Mouse (Mus musculus) testis, postnatal 10 days (tissue): ENCODE measurements at regions not wholly inside any gene's neighbourhood (a gene's known extent, or its start where the extent isn't known, plus 50 kb on each side); places are given as distances from the start of the nearest gene placed in this dataset.

Experiments
- DNase-seq: peaks from one replicate; pipeline ENCODE4 v3.0.0; 2021; ENCODE audit warnings: low spot score

GRCm38 (mm10) chr14:48942882-48943281, 123.0 kb upstream of the Ap5m1 start:
- no peak for DNase-seq

GRCm38 (mm10) chr14:48930886-48931285, 135.0 kb upstream of the Ap5m1 start:
- DNase-seq: no peak

GRCm38 (mm10) chr14:48925870-48926269, 140.0 kb upstream of the Ap5m1 start:
- DNase-seq: no peak

GRCm38 (mm10) chr14:48909420-48909819, 156.5 kb upstream of the Ap5m1 start:
- no peak for DNase-seq

- no peak for DNase-seq
Measured at GRCm38 (mm10) chr14:48907991-48908698, 157.8 kb upstream of the Ap5m1 start.

- no peak for DNase-seq
Measured at GRCm38 (mm10) chr14:48907403-48907973, 158.4 kb upstream of the Ap5m1 start.

- no peak for DNase-seq
Measured at GRCm38 (mm10) chr14:48906956-48907355, 158.9 kb upstream of the Ap5m1 start.

GRCm38 (mm10) chr14:48904576-48904975, 161.3 kb upstream of the Ap5m1 start:
- no peak for DNase-seq

GRCm38 (mm10) chr14:48903526-48903925, 162.4 kb upstream of the Ap5m1 start:
- DNase-seq: no peak

GRCm38 (mm10) chr14:48900201-48900600, 165.7 kb upstream of the Ap5m1 start:
- DNase-seq: no peak

GRCm38 (mm10) chr14:48897140-48897539, 168.8 kb upstream of the Ap5m1 start:
- no peak for DNase-seq

GRCm38 (mm10) chr14:48896235-48896634, 169.7 kb upstream of the Ap5m1 start:
- no peak for DNase-seq

- no peak for DNase-seq
Measured at GRCm38 (mm10) chr14:48891216-48891615, 174.7 kb upstream of the Ap5m1 start.

GRCm38 (mm10) chr14:48888954-48889353, 176.9 kb upstream of the Ap5m1 start:
- DNase-seq: peak; percentile 54

- DNase-seq: no peak
Measured at GRCm38 (mm10) chr14:48880041-48880440, 185.9 kb upstream of the Ap5m1 start.

GRCm38 (mm10) chr14:48877998-48878657, 187.8 kb upstream of the Ap5m1 start:
- no peak for DNase-seq

GRCm38 (mm10) chr14:48871313-48871712, 194.6 kb upstream of the Ap5m1 start:
- DNase-seq: no peak

- DNase-seq: no peak
Measured at GRCm38 (mm10) chr14:48869956-48870355, 195.9 kb upstream of the Ap5m1 start.

- no peak for DNase-seq
Measured at GRCm38 (mm10) chr14:48855453-48855852, 181.8 kb upstream of the Otx2 start.

- no peak for DNase-seq
Measured at GRCm38 (mm10) chr14:48854188-48854924, 180.7 kb upstream of the Otx2 start.

- DNase-seq: no peak
Measured at GRCm38 (mm10) chr14:48853479-48854187, 180.0 kb upstream of the Otx2 start.

GRCm38 (mm10) chr14:48852787-48853186, 179.2 kb upstream of the Otx2 start:
- no peak for DNase-seq
